Mouse (Mus musculus) cerebellum, postnatal 14 days (tissue): ENCODE measurements at regions not wholly inside any gene's neighbourhood (a gene's known extent, or its start where the extent isn't known, plus 50 kb on each side); places are given as distances from the start of the nearest gene placed in this dataset.

Experiments
- DNase-seq, 2 experiments: peaks; one replicate each; pipeline ENCODE4 v3.0.0; 2021; ENCODE audit warnings: mixed read lengths in 2 of 2

DNA sequence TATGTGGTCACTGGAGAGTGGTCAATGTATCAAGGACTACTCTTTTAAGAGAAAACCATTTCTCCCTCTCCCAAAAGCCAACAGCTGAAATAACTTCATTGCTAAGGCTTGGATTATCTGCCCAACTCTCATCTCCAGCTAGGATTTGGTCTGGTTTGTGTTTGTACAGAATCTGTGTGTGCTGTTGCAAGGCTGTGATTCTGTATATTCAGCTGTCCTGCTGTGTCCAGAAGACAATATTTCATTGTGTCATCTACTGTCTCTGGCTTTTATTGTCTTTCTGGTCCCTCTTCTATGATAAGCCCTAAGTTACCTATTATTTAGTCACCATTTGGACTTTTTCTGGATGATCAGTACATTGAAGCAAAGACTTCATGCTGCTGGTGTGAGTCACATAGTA is 110.9 kb downstream of the Cenpc1 start:
- DNase-seq = no peak

DNA sequence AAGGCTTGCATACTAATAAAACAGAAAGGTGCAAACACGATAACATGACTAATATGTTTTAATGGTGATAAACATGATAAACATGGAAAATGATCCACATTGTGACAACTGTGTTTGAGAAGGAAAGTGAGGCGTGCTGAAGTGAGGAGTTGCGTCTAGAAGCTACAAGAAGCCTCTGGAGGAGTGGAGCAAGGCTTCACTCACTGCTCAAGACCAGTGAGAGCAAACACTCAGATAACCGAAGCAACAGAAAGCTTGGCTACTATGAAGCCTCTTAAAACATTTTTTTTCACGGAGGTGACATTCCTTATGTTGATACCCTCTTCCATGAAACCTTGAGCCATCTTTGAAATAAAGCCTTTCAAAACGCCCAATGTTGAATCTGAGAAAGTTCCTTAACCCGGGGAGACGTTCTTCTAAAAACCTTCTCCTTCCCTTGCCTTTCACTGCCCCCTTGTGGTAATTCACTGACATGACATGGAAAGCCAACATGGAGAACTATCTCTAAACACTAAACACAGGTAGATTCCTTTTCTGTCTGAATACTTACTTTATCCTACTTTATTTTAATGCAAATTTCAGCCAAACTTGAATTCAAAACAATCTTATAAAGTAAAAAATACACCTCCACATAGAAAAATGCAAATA is 128.6 kb downstream of the Cenpc1 start:
- DNase-seq = peak; percentile 77 to 83

DNA sequence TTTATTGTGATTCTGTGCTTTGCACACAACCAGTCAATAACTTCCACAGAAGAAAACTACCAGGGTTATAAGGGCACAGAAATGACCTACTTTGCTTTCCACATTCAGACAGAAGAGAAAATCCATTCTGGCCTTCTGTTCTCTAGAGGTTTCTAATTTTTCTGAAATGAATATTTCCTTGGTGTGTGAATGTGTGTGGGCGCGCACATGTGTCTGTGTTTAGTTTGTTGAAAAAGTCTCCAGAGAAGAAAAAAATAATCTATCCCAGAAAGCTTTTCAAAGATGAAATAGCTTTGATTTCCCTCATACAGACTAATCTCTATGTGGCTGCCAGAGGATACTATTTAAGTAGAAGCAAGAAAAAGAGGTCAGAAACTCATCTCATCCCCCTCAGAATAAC is 147.1 kb downstream of the Cenpc1 start:
- DNase-seq = no peak

DNA sequence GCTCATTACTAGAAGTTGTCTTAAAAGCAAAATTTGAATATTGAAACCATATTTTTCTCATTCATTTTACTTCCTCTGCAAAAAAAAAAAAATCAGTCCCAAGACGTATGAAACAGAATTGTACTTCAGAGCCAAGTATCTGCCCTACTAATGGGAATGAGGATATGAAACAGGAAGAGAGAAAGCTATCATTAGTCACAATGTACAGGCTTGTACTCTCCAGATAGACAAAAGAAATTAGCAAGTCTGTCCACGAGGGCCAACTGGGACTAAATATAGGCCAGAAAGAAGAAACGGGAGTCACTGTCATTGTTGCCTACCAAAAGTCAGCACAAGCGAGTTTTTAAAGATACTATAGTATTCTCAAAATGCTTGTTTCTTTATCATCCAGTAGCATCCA is 150.4 kb downstream of the Cenpc1 start:
- DNase-seq = no peak

DNA sequence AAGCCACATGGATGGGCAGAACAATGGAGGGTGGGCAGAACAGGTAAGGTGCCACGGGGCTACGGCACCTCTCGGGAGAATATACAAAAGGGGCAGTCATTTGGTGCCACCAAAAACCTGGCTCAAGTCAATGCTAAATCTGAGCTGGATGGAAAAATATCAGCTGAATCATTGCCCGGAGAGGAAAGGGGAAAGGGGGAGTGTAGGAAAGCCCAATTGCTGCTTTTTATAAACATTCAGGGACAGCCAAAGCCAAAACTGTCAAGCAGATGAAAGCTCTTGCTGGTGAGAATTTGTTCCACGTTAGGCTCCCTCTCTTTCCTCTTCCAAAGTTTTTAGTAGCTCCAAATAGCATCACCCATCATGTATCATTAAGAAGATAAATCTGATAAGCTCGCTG is 168.9 kb downstream of the Cenpc1 start:
- peak; percentile 24 to 66 for DNase-seq

DNA sequence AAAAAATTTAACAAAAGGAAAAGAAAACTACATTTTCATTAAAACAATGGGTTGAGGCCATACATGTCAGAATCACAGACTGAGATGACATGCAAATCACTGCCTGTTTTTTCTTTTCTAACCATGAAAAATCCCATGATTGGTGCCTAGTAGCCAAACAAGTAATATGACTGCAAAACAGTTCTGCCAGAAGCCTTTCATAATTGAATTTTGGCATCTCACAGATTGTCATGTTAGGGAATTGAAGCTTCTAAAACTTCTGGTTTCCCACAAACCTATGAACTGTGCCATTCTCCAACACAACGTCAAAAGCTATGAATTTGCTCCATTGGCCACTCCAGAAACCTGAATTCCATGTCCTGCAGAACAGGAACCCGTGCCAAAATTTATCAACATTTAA is 169.6 kb downstream of the Cenpc1 start:
- DNase-seq = peak in 1 of 2 experiments; percentile 32

DNA sequence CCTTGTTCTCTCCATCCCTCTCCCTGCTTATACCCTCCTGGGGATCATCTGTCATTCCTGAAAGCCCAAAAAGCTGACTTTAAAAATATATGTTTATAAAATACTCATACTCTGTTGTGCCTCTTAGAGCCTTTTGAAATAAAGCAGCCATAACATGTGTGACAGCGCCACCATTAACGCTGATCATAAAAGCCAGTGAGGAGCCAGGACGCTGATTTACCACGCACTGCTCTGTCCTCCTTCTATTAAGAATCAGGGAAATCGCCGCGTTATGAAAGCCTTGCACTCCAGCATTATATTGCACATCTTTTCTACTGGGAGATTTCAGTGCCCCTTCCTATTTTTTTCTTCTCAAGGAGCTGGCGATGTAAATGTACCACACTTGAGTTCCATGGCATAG is 195.1 kb downstream of the Cenpc1 start:
- DNase-seq = no peak

DNA sequence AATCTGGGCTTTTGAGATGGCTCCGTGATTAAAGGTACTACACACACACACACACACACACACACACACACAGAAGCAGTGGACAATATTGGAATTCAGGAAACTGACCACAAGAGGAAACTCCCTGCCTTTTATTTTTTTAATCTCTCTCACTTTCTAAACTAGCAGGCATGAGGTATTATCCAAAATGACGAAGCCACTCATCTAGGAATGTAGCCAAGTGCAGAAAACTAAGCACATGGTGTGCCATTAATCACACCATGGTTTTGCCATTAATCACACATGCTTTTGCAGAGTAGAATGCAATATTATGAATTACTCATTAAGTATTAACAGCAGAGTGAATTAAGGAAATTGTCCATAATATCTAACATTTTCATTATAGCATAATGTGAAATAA is 232.8 kb downstream of the Cenpc1 start:
- no peak for DNase-seq

DNA sequence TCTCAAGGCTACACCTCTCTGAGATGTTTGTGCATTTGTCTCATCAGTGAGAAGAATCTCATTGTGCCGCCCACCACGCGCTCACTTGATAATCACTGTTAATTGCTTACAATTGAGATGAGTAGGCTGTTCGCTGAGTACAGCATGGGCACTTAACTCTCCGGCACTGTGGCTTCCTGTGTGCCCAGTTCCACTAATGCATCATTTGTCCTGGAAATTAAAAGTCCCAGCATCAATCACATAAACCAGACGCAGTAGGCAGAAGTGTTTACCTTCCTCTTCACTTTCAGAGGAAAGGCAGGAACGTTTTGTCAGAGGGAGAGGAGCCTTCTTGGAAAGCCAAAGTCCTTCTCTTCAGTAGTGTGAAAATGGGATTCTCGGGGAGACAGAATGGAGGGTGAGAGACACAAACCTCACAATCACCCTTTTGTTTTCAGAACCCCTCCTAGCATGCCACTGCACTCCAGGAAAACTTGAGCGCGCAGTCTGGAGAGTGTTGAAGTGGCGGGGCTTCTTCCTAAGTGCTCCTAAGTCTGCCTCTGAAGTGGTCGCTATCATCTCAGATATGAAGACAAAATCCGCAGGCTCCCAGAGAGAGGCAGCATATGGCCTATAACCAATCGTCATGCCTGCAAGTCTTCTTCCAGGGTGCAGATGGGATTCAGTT is 269.7 kb downstream of the Cenpc1 start:
- DNase-seq = no peak

DNA sequence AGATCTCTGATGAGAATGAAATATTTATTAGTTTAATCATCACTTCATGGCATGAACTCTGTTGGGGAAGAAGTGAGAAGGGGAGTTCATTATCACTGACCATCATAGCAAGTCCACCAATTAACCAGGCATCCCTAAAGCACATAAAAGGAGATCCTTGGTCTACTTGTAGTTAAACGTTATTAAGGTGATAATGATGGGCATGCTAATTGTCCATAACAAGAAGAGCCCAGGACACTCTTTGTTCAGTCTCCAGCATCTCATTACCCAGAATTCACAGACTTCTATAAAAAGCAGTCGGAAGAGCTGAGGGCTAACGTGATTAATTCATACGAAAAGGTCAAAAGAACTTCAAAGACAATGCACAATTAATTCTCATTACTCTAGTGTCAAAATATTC is 272.2 kb downstream of the Cenpc1 start:
- no peak for DNase-seq

DNA sequence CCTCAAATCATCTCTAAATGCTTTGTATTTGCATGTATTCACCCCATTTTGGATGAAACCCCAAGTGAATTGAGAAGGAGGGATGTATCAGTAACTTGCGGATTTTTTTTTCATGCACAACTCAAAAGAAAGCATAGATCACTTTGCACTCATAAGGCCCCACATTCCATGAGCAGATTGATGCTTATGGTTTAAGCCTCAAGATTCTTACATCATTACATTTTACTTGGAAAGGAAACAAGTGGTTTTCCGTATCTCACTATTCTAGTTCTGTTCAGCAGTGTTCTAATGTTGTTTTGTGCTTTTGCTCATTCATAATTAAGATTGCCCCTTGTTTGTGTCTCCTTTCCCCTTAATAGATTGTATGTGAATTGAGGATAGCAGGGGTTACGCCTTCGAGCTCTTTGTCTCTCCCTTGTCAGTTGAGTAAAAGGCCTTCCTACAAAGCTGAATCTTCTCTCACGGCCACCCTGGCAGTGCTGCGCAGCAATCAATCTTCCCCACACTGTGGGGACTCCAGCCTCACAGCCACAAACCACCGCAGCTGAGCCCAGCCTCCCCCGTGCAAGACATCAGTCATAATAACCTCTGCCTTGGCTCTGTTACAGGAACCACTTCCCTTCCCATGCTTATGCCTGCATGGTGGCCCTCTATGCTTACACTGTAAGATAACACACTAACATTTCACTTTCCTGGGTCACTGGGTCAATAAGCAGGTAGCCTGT is 284.5 kb downstream of the Cenpc1 start:
- no peak for DNase-seq

DNA sequence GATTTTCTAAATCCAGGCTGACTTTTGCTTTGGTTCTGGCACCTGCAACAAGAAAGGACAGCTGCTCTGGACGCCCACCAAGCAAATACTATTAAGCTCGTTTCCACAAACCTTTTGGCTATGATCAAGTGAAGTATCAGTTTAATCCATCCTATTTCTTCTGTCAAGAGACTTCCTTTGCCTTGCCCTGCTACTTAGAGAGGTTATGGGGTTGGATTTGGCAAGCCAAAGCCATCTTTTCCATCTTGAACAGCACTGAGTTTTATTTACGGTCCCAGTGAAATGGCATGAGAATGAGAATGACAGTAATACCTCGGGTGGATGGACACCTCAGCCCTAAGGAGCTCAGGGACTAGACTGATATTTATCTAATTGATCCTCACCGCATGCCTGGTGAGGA is 285.4 kb downstream of the Cenpc1 start:
- peak; percentile 40 to 50 for DNase-seq

DNA sequence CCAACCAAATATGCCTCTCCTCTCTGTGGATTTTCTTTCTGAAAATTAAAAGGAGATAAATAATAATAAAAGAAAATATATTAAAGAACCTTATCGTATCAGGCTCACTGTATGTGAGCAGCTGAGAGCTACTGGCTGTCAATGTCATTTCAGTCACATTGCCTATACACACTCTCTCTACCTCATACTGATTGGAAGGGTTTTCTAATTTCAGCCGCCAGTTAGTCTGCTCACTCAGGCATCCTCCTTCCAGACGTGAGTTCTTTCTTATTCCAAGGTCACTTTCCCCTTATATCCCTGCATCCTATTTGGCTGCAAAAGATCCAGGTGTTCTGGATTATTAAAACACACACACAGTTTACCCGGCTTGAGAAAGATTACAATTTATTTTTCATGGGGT is 286.2 kb downstream of the Cenpc1 start:
- peak in 1 of 2 experiments; percentile 12 for DNase-seq

DNA sequence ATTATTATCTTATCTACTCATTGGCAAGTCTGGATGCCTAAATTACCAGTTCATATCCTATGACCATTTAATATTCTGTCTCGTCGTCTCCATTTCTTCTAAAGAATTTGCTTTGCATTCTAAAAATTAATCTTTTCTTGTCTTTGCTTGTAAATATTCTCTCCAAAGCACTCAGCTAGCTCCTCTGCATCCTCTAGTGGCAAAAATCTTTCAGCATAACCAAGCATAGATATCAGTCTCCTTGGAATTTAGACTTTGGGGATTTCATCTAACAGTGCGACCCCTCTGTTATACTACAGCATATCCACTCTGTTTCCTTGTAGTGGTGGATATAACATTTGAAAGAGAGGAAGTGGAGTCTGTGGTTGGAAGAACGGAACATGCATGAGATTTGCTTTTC is 292.7 kb downstream of the Cenpc1 start:
- DNase-seq = no peak

DNA sequence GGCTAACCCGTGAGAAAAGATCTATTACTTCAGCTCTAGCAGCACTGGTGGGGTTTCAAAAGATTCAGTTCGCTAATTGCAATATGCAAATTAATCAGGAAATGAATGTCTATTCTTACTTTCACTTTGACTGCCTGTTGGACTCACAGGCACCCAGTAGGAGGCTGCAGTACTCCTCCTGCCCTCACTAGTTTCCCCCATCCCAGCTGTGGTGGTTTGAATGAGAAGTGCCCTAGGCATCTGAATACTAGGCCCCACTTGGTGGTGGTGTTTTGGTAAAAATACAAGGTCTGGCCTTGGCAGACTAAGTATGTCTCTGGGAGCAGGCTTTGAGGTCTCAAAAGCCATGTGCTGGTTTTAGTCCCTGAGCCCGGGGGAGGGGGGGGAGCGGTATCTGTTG is 293.3 kb downstream of the Cenpc1 start:
- DNase-seq = no peak

DNA sequence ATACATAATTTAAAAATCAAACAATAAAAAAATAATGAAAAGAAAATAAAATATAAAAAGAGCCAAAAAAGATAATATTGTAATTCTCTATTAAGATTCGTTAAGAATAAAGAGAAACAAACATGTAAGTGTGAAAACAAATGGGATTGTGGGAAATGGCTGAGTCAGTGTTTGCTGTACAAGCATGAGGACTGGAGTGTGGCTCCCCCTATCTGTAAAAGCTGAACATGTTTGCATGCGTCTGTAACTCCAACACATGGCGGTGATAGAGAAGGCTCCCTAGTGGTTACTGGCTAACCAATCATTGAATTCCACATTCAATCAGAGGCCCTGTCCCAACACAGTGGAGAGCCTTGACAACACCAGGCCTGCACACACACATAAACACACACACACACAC is 298.2 kb downstream of the Cenpc1 start:
- no peak for DNase-seq

DNA sequence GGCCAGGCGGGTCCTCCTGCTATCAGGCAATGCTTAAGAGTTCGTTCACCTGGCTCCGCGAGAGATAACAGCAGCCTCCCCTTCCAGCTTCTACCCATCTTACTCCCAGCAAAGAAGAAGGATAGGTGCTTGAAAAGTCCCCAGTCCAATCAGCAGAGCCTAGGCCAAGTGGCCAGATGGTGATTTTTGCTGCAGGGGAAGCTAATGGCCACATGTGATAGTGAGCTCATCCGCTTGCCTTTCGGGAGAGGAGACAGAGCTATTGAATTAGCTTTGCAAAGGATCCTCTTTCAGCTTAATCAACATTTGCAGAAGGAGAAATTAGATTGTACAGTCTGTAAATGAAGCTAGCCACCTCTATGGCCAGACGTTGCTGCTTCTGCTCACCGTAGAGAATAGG is 308.7 kb downstream of the Cenpc1 start:
- peak; percentile 43 to 54 for DNase-seq

DNA sequence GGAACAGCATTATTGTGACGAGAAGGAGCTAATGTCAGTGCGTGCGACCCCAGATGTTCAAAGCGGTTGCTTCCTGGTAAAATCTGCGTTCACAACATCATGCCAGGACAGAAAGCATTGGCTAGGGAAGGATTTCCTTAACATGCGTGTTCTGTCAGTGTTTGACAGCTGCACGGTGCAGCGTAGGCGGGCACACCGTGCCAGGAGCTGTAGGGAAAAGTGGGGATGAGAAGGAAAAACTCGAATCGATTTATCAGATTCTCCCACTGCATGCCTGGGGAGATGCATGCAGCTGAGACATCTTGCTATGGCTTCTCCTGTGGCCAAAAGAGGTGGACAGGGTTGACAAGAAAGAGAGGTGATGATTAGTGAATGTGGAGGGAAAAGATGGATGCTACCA is 311.2 kb downstream of the Cenpc1 start:
- DNase-seq = no peak

DNA sequence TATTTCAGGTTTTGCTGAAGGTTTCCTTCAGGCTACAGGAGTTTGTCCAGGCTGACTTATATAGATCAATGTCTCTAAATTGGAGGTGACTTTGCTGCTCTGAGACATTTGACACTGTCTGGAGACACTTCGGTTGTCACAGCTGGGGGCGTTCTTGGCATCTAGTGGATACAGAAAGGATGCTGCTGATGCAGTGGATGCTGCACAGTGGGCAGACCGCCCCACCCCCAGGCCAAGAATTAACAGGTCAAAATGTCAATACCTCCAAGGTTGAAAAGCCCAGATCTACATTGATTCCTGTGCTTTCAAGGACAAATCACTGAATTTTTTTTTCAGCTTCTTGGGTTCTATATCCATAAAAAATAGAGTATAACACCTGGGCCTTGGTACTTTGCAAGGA is 312.3 kb downstream of the Cenpc1 start:
- peak in 1 of 2 experiments; percentile 11 for DNase-seq

DNA sequence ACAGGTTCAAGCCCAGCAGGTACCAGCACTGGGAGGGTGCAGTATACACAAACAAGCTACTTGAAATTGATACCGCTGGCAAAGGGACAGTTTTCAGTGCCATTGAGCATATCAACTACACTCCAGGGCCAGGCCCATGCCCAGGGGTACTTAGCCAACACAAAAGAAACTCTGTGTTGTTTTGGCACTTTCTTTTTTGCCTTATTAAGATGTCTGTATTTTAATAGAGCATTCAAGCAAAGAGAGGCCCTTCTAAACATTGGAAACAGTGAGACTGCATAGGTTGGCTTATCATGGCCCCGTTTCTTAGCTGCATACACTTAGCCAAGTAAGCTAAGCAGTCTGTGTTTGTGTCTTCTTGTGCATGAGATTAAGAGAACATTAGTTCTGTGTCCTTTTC is 313.7 kb downstream of the Cenpc1 start:
- no peak for DNase-seq

DNA sequence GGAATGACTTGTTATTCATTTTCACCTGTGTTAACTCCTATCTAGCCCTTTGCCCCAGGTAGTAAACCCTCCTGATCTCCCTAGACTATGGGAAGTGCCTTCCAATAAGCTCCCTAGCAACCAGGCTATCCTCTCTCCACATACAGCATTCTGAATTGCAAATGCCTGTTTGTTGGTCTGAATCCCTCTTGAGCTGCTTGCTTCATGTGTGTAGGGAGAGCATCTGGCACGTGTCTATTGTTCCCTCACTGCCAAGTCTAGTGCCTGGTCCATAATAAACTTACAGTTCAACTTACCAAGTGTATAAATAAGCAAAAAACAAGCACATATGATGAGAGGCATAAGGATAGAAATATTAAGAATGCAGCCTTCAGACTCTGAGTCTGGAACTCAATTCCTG is 314.5 kb downstream of the Cenpc1 start:
- no peak for DNase-seq

DNA sequence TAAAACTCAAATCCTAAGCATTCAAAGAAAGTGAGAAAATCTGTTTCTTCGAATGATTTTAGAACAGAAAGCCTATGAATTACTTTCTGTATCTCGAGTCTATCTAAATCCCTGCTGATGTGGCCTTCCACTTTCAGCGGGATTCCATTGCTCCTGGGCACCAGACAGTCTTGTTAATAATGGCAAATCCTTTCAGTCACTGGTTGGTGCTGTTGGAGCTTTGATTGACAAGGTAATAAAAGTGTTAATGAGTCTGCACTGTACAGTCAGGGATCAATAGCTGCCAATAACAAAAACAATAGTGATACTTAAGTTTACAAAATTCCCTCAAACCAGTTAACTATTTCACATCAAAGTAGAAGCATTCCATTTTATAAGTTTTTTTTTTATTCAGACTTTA is 335.8 kb downstream of the Cenpc1 start:
- no peak for DNase-seq

DNA sequence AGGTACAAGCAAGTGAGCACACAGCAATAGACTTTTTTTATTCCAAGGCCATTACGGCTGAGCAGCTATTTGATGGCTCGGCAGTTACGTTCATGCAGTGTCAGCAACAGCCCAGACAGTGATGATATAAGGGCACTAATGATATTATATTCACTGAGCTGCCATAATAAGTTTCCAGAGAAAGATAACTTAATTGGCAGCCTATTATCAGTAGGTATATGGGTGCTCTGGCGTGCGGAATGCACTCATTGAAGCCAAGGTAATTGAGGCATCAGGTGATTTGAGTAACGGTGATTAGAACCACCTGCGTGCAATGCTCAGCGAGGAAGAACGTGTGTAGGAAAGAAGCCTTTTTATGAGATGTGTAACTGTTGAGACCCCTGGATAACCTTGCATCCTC is 358.0 kb downstream of the Cenpc1 start:
- no peak for DNase-seq

DNA sequence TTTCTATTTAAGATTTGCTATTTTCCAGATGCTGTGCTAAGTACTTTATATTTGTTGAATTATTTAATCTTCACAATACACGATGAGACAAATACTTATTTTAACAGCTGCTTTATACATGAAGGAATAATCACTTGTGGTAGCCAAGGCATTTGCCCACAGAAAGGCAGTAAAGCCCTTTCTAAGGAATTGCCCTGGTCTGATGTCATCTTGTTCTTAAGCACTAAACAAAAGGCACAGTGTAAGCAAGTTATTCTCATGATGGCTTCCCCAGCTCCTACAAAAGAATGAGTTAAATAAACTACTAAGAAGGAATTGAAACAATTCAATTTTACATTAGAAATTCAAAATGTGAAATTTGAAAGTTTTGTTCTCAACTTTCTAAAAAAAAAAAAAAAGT is 358.8 kb downstream of the Cenpc1 start:
- DNase-seq = no peak
